9 mouse cellular contexts compared by ENCODE assay signal in the genomic region with DNA sequence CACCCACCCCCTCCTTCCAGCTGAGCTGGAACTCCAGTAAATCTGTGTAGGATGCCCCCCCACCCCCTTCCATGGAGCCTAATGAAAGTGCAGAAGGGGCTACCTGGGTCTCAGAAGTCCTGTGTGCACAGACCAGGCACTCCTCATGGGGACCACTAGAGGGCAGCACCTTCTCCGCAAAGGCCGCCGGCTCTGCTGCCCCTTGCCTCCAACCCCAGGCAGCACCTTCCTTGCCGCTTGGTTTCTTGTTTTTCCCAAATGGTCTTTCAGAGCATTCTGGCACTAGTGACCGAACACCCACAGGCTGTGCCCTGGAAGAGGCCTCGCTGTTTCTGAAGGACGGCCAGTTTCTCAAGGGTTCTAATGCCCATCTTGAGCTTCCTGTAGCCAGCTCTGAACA. TPM values are rescaled to one million over a fixed set of nuclear protein-coding genes. Genes with fewer than 3 reads are reported as not detected.
DNase-seq lines count a peak whose midpoint lies in the region; ATAC-seq and TF ChIP-seq lines count a peak whose summit lies in the region.
"Had no signal": no experiment of that assay in that cellular context is flagged by ENCODE, and none has a peak within 500 bp of the region (broad histone marks: within the 10 kb centered on the region; RNA-seq: fewer than 3 reads in every experiment).

No protein-coding gene starts in this region.

- intact Hi-C loops in left cerebral cortex, postnatal 25 days (cut with DNase I): loop anchor here (2.0 kb wide), 1 partner anchor 72 kb away; no protein-coding TSS in a partner anchor

- H3K36me3 ChIP-seq in heart, postnatal 0 days (replicated peaks; ENCODE audit: control insufficient read depth, insufficient read depth, low read length): no peaks in the 10 kb centered on the region
- no peaks in the 10 kb centered on the region for H3K36me3 ChIP-seq in stomach, embryonic 16.5 days (ENCODE audit: control insufficient read depth, insufficient read depth, low read length)

- no peaks in the 10 kb centered on the region for H3K4me1 ChIP-seq in heart, postnatal 0 days (ENCODE audit: control insufficient read depth, insufficient read depth)
- H3K4me1 ChIP-seq in stomach, embryonic 16.5 days (ENCODE audit: control insufficient read depth, insufficient read depth, low read length): no peaks in the 10 kb centered on the region

- no peaks in the 10 kb centered on the region for H3K27me3 ChIP-seq in heart, postnatal 0 days (ENCODE audit: control insufficient read depth, insufficient read depth, low read length)
- H3K27me3 ChIP-seq in stomach, embryonic 16.5 days (ENCODE audit: control insufficient read depth, insufficient read depth, low read length): no peaks in the 10 kb centered on the region

- no peak overlapping the region for H3K27ac ChIP-seq in heart, postnatal 0 days (ENCODE audit: low read depth)
- no peak overlapping the region for H3K27ac ChIP-seq in stomach, embryonic 16.5 days (ENCODE audit: low read length)

- no peak for TF ChIP-seq EP300 in heart, postnatal 0 days (IDR thresholded peaks at IDR 0.05; ENCODE audit: low read depth)

- 0 out of 2 replicates have a peak, but pooled peaks have one; percentile 54 for ATAC-seq in heart, postnatal 0 days (ENCODE audit: insufficient read depth, low read depth)
- ATAC-seq in megakaryocyte, adult 5-6 weeks (ENCODE audit: poor library complexity, severe bottlenecking): peak; percentile 96
- peak; percentile 75; the same call in 1 of the 2 replicates for ATAC-seq in stomach, embryonic 16.5 days (ENCODE audit: insufficient read depth, low FRiP score)

- H3K9me3 ChIP-seq in heart, postnatal 0 days (replicated peaks; ENCODE audit: control insufficient read depth, low read length): no peaks in the 10 kb centered on the region
- H3K9me3 ChIP-seq in stomach, embryonic 16.5 days (replicated peaks; ENCODE audit: control insufficient read depth, low read length): 0 out of 2 replicates have a peak, but pooled peaks cover 3% of the 10 kb centered on the region

- peak; percentile 18 to 29 for DNase-seq in left cerebral cortex, postnatal 25 days (ENCODE audit: low spot score in 2 of 2)
- no peak for DNase-seq in left cerebral cortex, adult 8-10 months (ENCODE audit: low spot score in 2 of 2)
- DNase-seq in ZHBTc4 (ENCODE audit: low read depth, low spot score): peak; percentile 87
- peak; percentile 80 for DNase-seq in embryo, embryonic 11 days
- DNase-seq in heart, postnatal 0 days (ENCODE audit: low spot score): peak; percentile 40
- DNase-seq in kidney, postnatal 4 days: peak; percentile 48 to 69

- 5% methylated on average over 7 of the region's 7 CpGs for WGBS in heart, postnatal 0 days
- 6% methylated on average over 7 of the region's 7 CpGs for WGBS in stomach, embryonic 16.5 days

- H3K4me2 ChIP-seq in heart, postnatal 0 days (ENCODE audit: low read depth, low read length): peak overlapping the region; percentile 40; the same call in 1 of the 2 replicates
- peak overlapping the region; percentile 41 for H3K4me2 ChIP-seq in stomach, embryonic 16.5 days (ENCODE audit: low read depth, low read length)

- no peak overlapping the region for H3K4me3 ChIP-seq in heart, postnatal 0 days (ENCODE audit: low read depth, low read length)
- H3K4me3 ChIP-seq in stomach, embryonic 16.5 days (replicated peaks; ENCODE audit: low read length): no peak overlapping the region

- TF ChIP-seq CTCF in heart, postnatal 0 days (IDR thresholded peaks at IDR 0.05; ENCODE audit: low read depth): peak; percentile 79

- H3K9ac ChIP-seq in heart, postnatal 0 days (replicated peaks; ENCODE audit: low read depth, low read length): no peak overlapping the region
- peak overlapping the region; percentile 29; the same call in 1 of the 2 replicates for H3K9ac ChIP-seq in stomach, embryonic 16.5 days (ENCODE audit: low read length)

RNA-seq across cellular contexts. Expression of a gene that starts 24.6 kb away (rescaled TPM):
- not detected for total RNA-seq in left cerebral cortex, postnatal 25 days (2021)
- not detected for total RNA-seq in left cerebral cortex, adult 8-10 months (2022)
- total RNA-seq in heart, postnatal 0 days (2014; rRNA removed; ENCODE audit: low replicate concordance): not detected in 2 replicates
- not detected in 2 replicates for polyA plus RNA-seq in heart, postnatal 0 days (2015; fragmentation: Nextera tagmentation; extraction: Ambion mirVana)
- 0.20 and 0.39 TPM in 2 replicates for total RNA-seq in megakaryocyte, adult 5-6 weeks (2015)
- not detected in 2 replicates for total RNA-seq in megakaryocyte, adult 5-6 weeks (2017)
- not detected in 2 replicates for polyA plus RNA-seq in stomach, embryonic 16.5 days (2015; fragmentation: Nextera tagmentation; extraction: Ambion mirVana)
- polyA plus RNA-seq: neural tube, embryonic 14.5 days had no signal

RNA-seq across cellular contexts. Expression of a gene that starts 27.8 kb away (rescaled TPM):
- not detected for total RNA-seq in left cerebral cortex, postnatal 25 days (2021)
- not detected for total RNA-seq in left cerebral cortex, adult 8-10 months (2022)
- not detected in 2 replicates for total RNA-seq in heart, postnatal 0 days (2014; rRNA removed; ENCODE audit: low replicate concordance)
- polyA plus RNA-seq in heart, postnatal 0 days (2015; fragmentation: Nextera tagmentation; extraction: Ambion mirVana): not detected in 2 replicates
- not detected in 2 replicates for total RNA-seq in megakaryocyte, adult 5-6 weeks (2015)
- total RNA-seq in megakaryocyte, adult 5-6 weeks (2017): not detected in 2 replicates
- polyA plus RNA-seq in stomach, embryonic 16.5 days (2015; fragmentation: Nextera tagmentation; extraction: Ambion mirVana): 0.14 TPM in 1 of 2 replicates, not detected in the other
- polyA plus RNA-seq: neural tube, embryonic 14.5 days had no signal

RNA-seq across cellular contexts. Expression of a gene that starts 57.5 kb away (rescaled TPM):
- 1 to 10 TPM; 4.9 to 6.3 TPM for total RNA-seq in left cerebral cortex, postnatal 25 days (2021)
- total RNA-seq in left cerebral cortex, adult 8-10 months (2022): 10 to 100 TPM in 1 of 4 experiments, 1 to 10 TPM in 3; 5.5 to 10.1 (median 8.7) TPM
- total RNA-seq in heart, postnatal 0 days (2014; rRNA removed; ENCODE audit: low replicate concordance): 0.58 TPM in 1 of 2 replicates, not detected in the other
- 0.42 and 0.59 TPM in 2 replicates for polyA plus RNA-seq in heart, postnatal 0 days (2015; fragmentation: Nextera tagmentation; extraction: Ambion mirVana)
- total RNA-seq in megakaryocyte, adult 5-6 weeks (2015): not detected in 2 replicates
- total RNA-seq in megakaryocyte, adult 5-6 weeks (2017): 0.11 TPM in 1 of 2 replicates, not detected in the other
- polyA plus RNA-seq in stomach, embryonic 16.5 days (2015; fragmentation: Nextera tagmentation; extraction: Ambion mirVana): 1.00 and 1.8 TPM in 2 replicates

RNA-seq across cellular contexts. Expression of a gene that starts 60.0 kb away (rescaled TPM):
- 100 to 1,000 TPM; 424 to 432 TPM for total RNA-seq in left cerebral cortex, postnatal 25 days (2021)
- total RNA-seq in left cerebral cortex, adult 8-10 months (2022): 100 to 1,000 TPM; 450 to 494 (median 470) TPM
- 525 and 625 TPM in 2 replicates for total RNA-seq in heart, postnatal 0 days (2014; rRNA removed; ENCODE audit: low replicate concordance)
- polyA plus RNA-seq in heart, postnatal 0 days (2015; fragmentation: Nextera tagmentation; extraction: Ambion mirVana): 999 and 1,074 TPM in 2 replicates
- total RNA-seq in megakaryocyte, adult 5-6 weeks (2015): 382 and 422 TPM in 2 replicates
- total RNA-seq in megakaryocyte, adult 5-6 weeks (2017): 352 and 362 TPM in 2 replicates
- polyA plus RNA-seq in stomach, embryonic 16.5 days (2015; fragmentation: Nextera tagmentation; extraction: Ambion mirVana): 1,435 and 1,468 TPM in 2 replicates

Comparison
In these comparisons a context has a peak if more than half of its experiments do, and no peak if none do; other contexts are left out.
1. DNase-seq: peak in left cerebral cortex, postnatal 25 days (2 of 2), ZHBTc4 (single experiment), embryo, embryonic 11 days (single experiment), heart, postnatal 0 days (single experiment) and kidney, postnatal 4 days (2 of 2); none in left cerebral cortex, adult 8-10 months (0 of 2).
2. Peak in every context shown above with its lines, with median percentiles within 50 percentile points of each other: ATAC-seq.